Mouse (Mus musculus) 416B (cell line): ENCODE results near the gene Alkbh6.

Source experiments
- DNase-seq: peaks from one replicate; pipeline ENCODE4 v3.0.0; 2011; ENCODE audit warnings: low read depth

Alkbh6 gene

GRCm38 (mm10) chr7:30328379-30328778 lies 19.9 kb downstream of the Alkbh6 start:
- DNase-seq = no peak

- peak; percentile 93 for DNase-seq
These were observed 23.4 kb downstream of the Alkbh6 start for GRCm38 (mm10) chr7:30331887-30332286.

- DNase-seq = peak; percentile 94
These were observed 24.2 kb downstream of the Alkbh6 start for GRCm38 (mm10) chr7:30332622-30333259.

GRCm38 (mm10) chr7:30333436-30333835 lies 24.9 kb downstream of the Alkbh6 start:
- DNase-seq = peak; percentile 98

- DNase-seq = no peak
These were observed 26.0 kb downstream of the Alkbh6 start for GRCm38 (mm10) chr7:30334563-30334962.

- DNase-seq = no peak
These were observed 27.2 kb downstream of the Alkbh6 start for GRCm38 (mm10) chr7:30335688-30336087.

- DNase-seq = peak; percentile 90
These were observed 27.9 kb downstream of the Alkbh6 start for GRCm38 (mm10) chr7:30336384-30336783.

GRCm38 (mm10) chr7:30339432-30340109 lies 31.1 kb downstream of the Alkbh6 start:
- DNase-seq = no peak

GRCm38 (mm10) chr7:30346635-30347379 lies 38.3 kb downstream of the Alkbh6 start:
- peak; percentile 60 for DNase-seq

GRCm38 (mm10) chr7:30347828-30348227 lies 39.3 kb downstream of the Alkbh6 start:
- DNase-seq = peak; percentile 65

GRCm38 (mm10) chr7:30353279-30353822 lies 44.8 kb downstream of the Alkbh6 start:
- DNase-seq = peak; percentile 68

GRCm38 (mm10) chr7:30354059-30354458 lies 45.5 kb downstream of the Alkbh6 start:
- no peak for DNase-seq

GRCm38 (mm10) chr7:30358378-30359186 lies 50.1 kb downstream of the Alkbh6 start:
- DNase-seq = no peak

GRCm38 (mm10) chr7:30359276-30359865 lies 50.9 kb downstream of the Alkbh6 start:
- DNase-seq = no peak

- DNase-seq = no peak
These were observed 51.5 kb downstream of the Alkbh6 start for GRCm38 (mm10) chr7:30360028-30360427.

GRCm38 (mm10) chr7:30362652-30363343 lies 54.3 kb downstream of the Alkbh6 start, which contains the start of gene Lrfn3:
Gene Lrfn3 (minus strand): TSS chr7:30362772.
- no peak for DNase-seq

GRCm38 (mm10) chr7:30363344-30363738 lies 54.8 kb downstream of the Alkbh6 start:
- no peak for DNase-seq
